Mouse (Mus musculus): ENCODE data around the gene Hsd17b13. TPM values are rescaled to one million over a fixed set of nuclear protein-coding genes. Genes with fewer than 3 reads are reported as not detected.

Gene Hsd17b13
- total and polyA plus RNA-seq, 3 experiments = not detected

DNA sequence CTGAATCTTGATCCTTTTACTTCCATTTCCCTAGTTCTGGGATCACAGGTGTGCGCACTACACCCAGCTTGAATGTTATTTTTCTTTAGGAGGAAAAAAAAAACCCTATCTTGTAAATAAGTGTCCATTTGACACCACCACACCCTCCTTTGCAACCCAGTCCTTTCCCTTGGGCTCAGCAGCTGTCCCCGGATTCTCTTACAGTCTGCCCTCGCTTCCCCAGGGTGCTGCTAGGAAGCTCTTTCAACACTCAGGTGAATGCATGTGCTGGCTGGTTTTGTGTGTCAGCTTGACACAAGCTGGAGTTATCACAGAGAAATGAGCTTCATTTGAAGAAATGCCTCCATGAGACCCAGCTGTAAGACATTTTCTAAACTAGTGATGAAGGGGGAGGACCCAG is 59.0 kb downstream of the Hsd17b13 start:
- DNase-seq = no peak
- 79% methylated on average over 3 of the region's 3 CpGs for WGBS
- no peaks in the 10 kb centered on the region for H3K36me3 ChIP-seq (ENCODE audit: control insufficient read depth, insufficient read depth, low read length)

DNA sequence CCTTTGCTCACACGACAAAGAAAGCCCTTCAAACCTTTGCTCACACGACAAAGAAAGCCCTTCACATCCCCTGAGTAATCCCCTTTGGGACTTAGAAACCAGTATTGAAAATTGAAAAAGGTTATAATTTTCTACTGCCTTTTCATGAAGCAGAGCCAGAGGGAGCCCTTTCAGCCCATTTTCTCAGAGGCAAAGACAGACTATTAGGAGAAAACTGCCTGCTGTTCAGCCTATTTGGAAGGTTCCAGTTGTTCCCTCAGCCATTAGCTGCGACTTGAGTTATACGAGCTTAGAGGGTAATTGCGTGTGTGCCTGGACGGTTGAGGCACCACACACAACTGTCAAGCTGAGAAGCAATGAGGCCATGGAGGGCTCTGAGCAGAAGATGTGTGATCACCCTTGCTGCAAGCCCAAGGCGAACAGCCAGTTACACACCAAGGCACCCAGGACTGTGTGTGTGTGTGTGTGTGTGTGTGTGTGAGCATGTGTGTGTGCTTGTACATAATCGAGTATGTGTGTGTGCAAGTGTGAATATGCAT is 59.8 kb downstream of the Hsd17b13 start:
- WGBS = 75% methylated on average over 8 of the region's 8 CpGs
- no peak overlapping the region for H3K27ac ChIP-seq
- H3K9ac ChIP-seq (ENCODE audit: low read depth, low read length) = no peak overlapping the region
- H3K79me2 ChIP-seq (replicated peaks; ENCODE audit: control insufficient read depth, insufficient read depth, low read length) = no peaks in the 10 kb centered on the region
- no peaks in the 10 kb centered on the region for H3K27me3 ChIP-seq (ENCODE audit: control insufficient read depth, insufficient read depth, low read length)
- intact Hi-C loops (cut with DNase I) = loop anchor here (10.0 kb wide), 1 partner anchor 547 kb away; no protein-coding TSS in a partner anchor
- no peaks in the 10 kb centered on the region for H3K4me1 ChIP-seq (ENCODE audit: control insufficient read depth, insufficient read depth, low read length)
- no peaks in the 10 kb centered on the region for H3K36me3 ChIP-seq (ENCODE audit: control insufficient read depth, insufficient read depth, low read length)
- no peak for DNase-seq
- TF ChIP-seq CTCF (IDR thresholded peaks at IDR 0.05) (no peak), EP300 (IDR thresholded peaks at IDR 0.05; ENCODE audit: insufficient read depth, low read depth, low read length) (no peak), POLR2A (IDR thresholded peaks at IDR 0.05; ENCODE audit: insufficient read depth, low read depth, low read length) (no peak)
- H3K4me3 ChIP-seq = no peak overlapping the region

More for the DNA sequence above, 59.0 kb downstream of the Hsd17b13 start:
- H3K4me3 ChIP-seq = no peak overlapping the region
- no peaks in the 10 kb centered on the region for H3K79me2 ChIP-seq (replicated peaks; ENCODE audit: control insufficient read depth, insufficient read depth, low read length)
- intact Hi-C loops (cut with DNase I) = loop anchor here (10.0 kb wide), 1 partner anchor 547 kb away; no protein-coding TSS in a partner anchor
- H3K4me1 ChIP-seq (ENCODE audit: control insufficient read depth, insufficient read depth, low read length) = no peaks in the 10 kb centered on the region
- H3K9ac ChIP-seq (ENCODE audit: low read depth, low read length) = no peak overlapping the region
- no peak for TF ChIP-seq POLR2A (IDR thresholded peaks at IDR 0.05; ENCODE audit: insufficient read depth, low read depth, low read length)
- no peak for TF ChIP-seq EP300 (IDR thresholded peaks at IDR 0.05; ENCODE audit: insufficient read depth, low read depth, low read length)
- no peak for TF ChIP-seq CTCF (IDR thresholded peaks at IDR 0.05)
- H3K27ac ChIP-seq = no peak overlapping the region
- H3K27me3 ChIP-seq (ENCODE audit: control insufficient read depth, insufficient read depth, low read length) = no peaks in the 10 kb centered on the region

DNA sequence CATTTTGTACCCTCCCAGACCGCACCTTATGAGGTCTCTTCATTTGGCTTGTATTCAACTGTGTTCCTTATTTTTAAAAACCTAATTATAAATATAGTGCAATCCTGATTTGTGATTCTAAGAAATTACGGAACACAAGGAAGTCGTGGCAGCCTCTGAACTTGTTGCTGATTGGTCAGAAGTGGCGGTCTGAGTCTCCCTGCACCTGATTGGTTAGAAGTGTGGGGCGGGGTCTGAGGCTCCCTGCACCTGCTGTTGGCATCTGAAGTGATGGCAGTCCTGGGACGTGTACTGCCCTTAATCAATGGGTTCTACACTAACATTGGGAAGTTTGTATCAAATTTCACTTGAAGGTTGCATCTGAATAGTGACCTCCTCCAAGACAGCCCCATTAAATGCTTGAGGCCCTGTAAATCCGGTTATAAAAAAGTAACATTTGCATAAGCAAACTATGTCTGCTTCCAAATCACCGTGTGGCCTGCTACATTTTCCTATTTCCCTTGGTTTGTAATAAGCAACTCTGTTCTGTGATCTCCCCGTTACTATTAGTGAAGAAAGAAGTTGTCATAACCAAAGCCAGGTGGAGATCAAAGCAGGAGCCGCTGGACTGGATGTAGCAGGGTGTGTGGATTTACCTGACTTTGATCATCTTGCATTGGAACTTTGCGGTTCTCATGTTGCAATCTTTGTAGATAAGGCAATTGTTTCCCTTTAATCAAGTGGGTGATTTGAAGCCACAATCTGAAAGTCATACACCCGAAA is 60.4 kb downstream of the Hsd17b13 start:
- no peaks in the 10 kb centered on the region for H3K4me1 ChIP-seq (ENCODE audit: control insufficient read depth, insufficient read depth, low read length)
- no peaks in the 10 kb centered on the region for H3K27me3 ChIP-seq (ENCODE audit: control insufficient read depth, insufficient read depth, low read length)
- H3K9ac ChIP-seq (ENCODE audit: low read depth, low read length) = no peak overlapping the region
- WGBS = 66% methylated on average over 12 of the region's 12 CpGs
- H3K36me3 ChIP-seq (ENCODE audit: control insufficient read depth, insufficient read depth, low read length) = no peaks in the 10 kb centered on the region
- no peaks in the 10 kb centered on the region for H3K79me2 ChIP-seq (replicated peaks; ENCODE audit: control insufficient read depth, insufficient read depth, low read length)
- H3K27ac ChIP-seq = no peak overlapping the region
- no peak for DNase-seq
- TF ChIP-seq EP300 (IDR thresholded peaks at IDR 0.05; ENCODE audit: insufficient read depth, low read depth, low read length) (no peak), POLR2A (IDR thresholded peaks at IDR 0.05; ENCODE audit: insufficient read depth, low read depth, low read length) (no peak), CTCF (IDR thresholded peaks at IDR 0.05) (no peak)
- H3K4me3 ChIP-seq = no peak overlapping the region
- intact Hi-C loops (cut with DNase I) = loop anchor here (10.0 kb wide), 1 partner anchor 548 kb away; no protein-coding TSS in a partner anchor

DNA sequence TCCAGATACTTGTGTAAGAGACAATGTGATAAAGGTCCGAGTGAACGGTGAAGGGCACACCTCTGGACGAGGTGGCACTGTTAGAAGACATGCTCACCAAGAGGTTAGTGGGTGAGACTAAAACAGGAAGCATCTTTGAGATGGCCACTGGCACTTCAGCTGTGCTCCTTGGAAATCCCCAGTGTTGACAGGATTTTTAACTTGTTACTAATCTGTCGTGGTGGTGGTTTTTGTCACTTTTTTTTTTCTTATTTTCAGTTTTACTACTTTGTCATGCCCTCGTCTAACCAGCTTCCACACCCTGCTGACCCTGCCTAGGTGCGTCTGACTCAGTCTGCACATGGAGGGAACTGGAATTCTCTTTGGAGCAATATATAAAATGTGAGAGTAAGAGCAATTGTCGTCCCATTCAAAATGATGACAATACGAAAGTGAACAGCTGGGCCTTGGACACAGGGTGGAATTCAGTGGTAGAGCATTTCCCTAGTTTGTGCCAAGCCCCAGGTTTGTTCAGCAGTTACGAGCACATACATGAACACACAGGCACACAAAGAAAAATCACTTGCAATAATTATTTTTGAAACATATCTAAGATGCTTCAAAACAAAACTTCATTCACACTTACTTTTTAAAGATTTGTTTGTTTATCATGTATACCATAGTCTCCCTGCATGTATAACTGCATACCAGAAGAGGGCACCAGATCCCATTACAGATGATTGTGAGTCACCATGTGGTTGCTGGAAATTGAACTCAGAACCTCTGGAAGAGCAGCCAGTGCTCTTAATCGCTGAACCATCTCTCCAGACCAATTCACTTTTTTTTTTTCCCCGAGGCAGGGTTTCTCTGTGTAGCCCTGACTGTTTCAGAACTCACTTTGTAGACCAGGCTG is 62.6 kb downstream of the Hsd17b13 start:
- intact Hi-C loops (cut with DNase I) = loop anchor here (10.0 kb wide), 1 partner anchor 550 kb away; no protein-coding TSS in a partner anchor
- Histone ChIP-seq H3K36me3 (ENCODE audit: control insufficient read depth, insufficient read depth, low read length) (no peaks in the 10 kb centered on the region), H3K4me3 (no peak overlapping the region), H3K27ac (no peak overlapping the region), H3K4me1 (ENCODE audit: control insufficient read depth, insufficient read depth, low read length) (peaks cover 1% of the 10 kb centered on the region; the same call in 1 of the 2 replicates), H3K27me3 (ENCODE audit: control insufficient read depth, insufficient read depth, low read length) (no peaks in the 10 kb centered on the region), H3K79me2 (replicated peaks; ENCODE audit: control insufficient read depth, insufficient read depth, low read length) (no peaks in the 10 kb centered on the region), H3K9ac (ENCODE audit: low read depth, low read length) (no peak overlapping the region)
- 53% methylated on average over 11 of the region's 11 CpGs for WGBS
- no peak for DNase-seq
- TF ChIP-seq POLR2A (IDR thresholded peaks at IDR 0.05; ENCODE audit: insufficient read depth, low read depth, low read length) = no peak
- peak; percentile 72 for TF ChIP-seq CTCF (IDR thresholded peaks at IDR 0.05)

DNA sequence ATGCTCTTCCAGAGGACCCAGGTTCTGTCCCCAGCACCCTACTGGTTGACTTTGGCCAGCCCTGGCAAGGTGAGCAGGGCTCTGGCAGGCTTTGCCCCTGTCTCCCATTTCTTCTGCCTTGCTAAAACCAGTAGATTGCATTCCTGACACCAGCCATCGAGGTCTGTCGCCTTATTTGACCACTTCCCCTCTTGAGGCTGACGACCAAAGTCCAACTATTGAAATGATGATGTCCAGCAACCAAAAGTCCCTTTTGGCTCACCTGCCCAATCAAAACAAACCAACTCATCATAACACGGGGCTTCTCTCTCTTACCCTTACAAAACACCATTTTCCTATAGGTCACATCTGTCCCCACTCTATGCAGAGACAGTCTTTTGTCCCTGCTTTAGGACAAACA is 64.1 kb downstream of the Hsd17b13 start:
- H3K79me2 ChIP-seq (replicated peaks; ENCODE audit: control insufficient read depth, insufficient read depth, low read length) = no peaks in the 10 kb centered on the region
- intact Hi-C loops (cut with DNase I) = loop anchor here (10.0 kb wide), 1 partner anchor 552 kb away; no protein-coding TSS in a partner anchor
- H3K4me1 ChIP-seq (ENCODE audit: control insufficient read depth, insufficient read depth, low read length) = peaks cover 5% of the 10 kb centered on the region
- no peak overlapping the region for H3K9ac ChIP-seq (ENCODE audit: low read depth, low read length)
- no peaks in the 10 kb centered on the region; the same call in 1 of the 2 replicates for H3K36me3 ChIP-seq (ENCODE audit: control insufficient read depth, insufficient read depth, low read length)
- H3K27ac ChIP-seq = no peak overlapping the region
- DNase-seq = no peak
- H3K4me3 ChIP-seq = no peak overlapping the region
- no peaks in the 10 kb centered on the region for H3K27me3 ChIP-seq (ENCODE audit: control insufficient read depth, insufficient read depth, low read length)
- TF ChIP-seq POLR2A (IDR thresholded peaks at IDR 0.05; ENCODE audit: insufficient read depth, low read depth, low read length) (no peak), EP300 (IDR thresholded peaks at IDR 0.05; ENCODE audit: insufficient read depth, low read depth, low read length) (no peak), CTCF (IDR thresholded peaks at IDR 0.05) (no peak)
- 50% methylated on average over 4 of the region's 4 CpGs for whole genome bisulfite sequencing

Data from heart, adult 2 months (tissue).